Mouse (Mus musculus) heart, postnatal 14 days (tissue): ENCODE data around the gene Cdc37l1. TPM values are rescaled to one million over a fixed set of nuclear protein-coding genes. Genes with fewer than 3 reads are reported as not detected.

Source experiments
- DNase-seq, 2 experiments: peaks; one replicate each; pipeline ENCODE4 v3.0.0; 2021 to 2022
- intact Hi-C: fragments of 180-260 bp; cut with DNase I; formaldehyde crosslinking; loops from one replicate; pipeline ENCODE4 v1.15.1; 2025
- total RNA-seq, 2 experiments: library from RNA; stranded (reverse); gene quantifications; 2 replicates each; pipeline ENCODE4 v1.2.3; 2021

Cdc37l1 gene
- total RNA-seq, 2 experiments from 2014 or later = 67.5 to 74.0 TPM

- DNase-seq = no peak
- intact Hi-C loops = loop anchor here (5.0 kb wide), 2 partner anchors 33 to 133 kb away; partner anchors contain the start of gene Rcl1
Observed at GRCm38 (mm10) chr19:29069195-29069594, 79.0 kb downstream of the Cdc37l1 start.

- intact Hi-C loops = no loop called here
- peak; percentile 37 to 62 for DNase-seq
Observed at GRCm38 (mm10) chr19:29074802-29075201, 84.7 kb downstream of the Cdc37l1 start.

Other genes with a start within 250 kb of the Cdc37l1 start
- gene Slc1a1, start 155.3 kb upstream of the Cdc37l1 start, total RNA-seq = under 1 TPM; 0.55 to 0.73 TPM
- gene Plpp6, start 26.4 kb upstream of the Cdc37l1 start, total RNA-seq = 1 to 10 TPM; 6.1 to 6.2 TPM
- 10 to 100 TPM; 14.2 to 14.9 TPM for gene 4430402I18Rik, start 22.6 kb upstream of the Cdc37l1 start, total RNA-seq
- 10 to 100 TPM; 86.6 to 88.6 TPM for gene Ak3, start 57.6 kb downstream of the Cdc37l1 start, total RNA-seq
- gene Rcl1, start 111.0 kb downstream of the Cdc37l1 start, total RNA-seq = 1 to 10 TPM; 5.6 to 6.8 TPM